Mouse (Mus musculus): ENCODE measurements around the gene Vsir.

Vsir gene

GRCm38 (mm10) chr10:60353241-60354002, 6.8 kb downstream of the Vsir start:
- DNase-seq (ENCODE audit: low read depth, low spot score): peak; percentile 78

GRCm38 (mm10) chr10:60354003-60354325, 7.3 kb downstream of the Vsir start:
- DNase-seq (ENCODE audit: low read depth, low spot score): no peak

DNA sequence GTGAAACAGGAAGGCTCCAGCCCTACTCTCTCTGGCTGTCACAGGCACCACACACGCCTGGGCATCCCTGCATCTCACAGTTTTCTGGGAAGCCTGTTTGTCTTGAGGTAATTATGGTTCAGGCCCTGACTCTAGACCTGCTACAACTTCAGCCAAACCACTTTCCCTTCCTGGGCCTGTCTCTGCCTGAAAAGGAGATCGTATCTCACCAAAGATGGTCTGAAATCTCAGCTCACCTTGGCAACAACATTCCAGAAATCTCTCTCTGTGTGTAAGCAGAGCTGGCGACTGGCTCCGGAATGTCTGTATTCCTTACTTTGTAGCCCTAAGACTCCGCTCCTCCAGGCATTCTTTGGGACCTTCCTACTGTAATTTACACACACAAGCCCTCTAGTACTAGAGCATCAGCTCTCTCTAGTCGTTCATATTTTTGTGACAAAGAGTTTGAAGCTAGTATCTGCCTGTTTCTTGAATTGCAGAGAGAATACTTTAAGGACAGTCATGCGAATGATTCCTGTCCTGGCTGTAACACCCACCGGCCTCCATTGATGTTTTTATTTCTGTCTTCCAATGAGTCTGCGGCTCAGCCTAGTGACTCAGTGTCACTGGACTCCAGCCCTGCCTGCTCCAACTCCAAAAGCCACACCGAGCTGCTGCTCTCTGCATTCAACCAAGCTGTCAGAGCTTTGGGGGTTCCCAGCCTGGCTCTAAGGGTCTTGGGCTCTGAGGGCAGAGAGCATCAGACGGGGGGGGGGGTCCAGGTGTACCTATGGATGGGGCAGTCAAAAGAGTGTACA, 8.4 kb downstream of the Vsir start:
- peak; percentile 85 for DNase-seq (ENCODE audit: low read depth, low spot score)

DNA sequence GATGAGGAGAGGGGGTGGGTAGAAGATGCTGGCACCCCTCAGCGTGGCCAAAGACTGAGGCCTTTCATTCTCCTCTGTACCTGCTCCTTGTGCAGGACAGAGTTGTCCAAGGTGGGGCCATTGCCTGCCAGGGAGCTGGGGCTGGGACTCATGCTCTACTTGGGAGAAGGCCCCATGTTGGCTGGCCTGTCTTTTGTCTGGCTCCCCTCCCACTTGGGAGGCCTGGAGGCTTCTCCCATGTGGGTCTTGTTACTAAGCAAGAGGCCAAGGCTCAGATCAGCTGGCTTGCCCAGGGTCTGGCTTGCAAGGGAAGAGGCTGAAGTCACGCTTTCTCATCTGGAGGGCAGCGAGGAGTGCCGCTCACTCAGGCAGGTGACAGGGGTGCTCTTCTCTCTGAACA, 10.8 kb downstream of the Vsir start:
- no peak for DNase-seq (ENCODE audit: low read depth, low spot score)

DNA sequence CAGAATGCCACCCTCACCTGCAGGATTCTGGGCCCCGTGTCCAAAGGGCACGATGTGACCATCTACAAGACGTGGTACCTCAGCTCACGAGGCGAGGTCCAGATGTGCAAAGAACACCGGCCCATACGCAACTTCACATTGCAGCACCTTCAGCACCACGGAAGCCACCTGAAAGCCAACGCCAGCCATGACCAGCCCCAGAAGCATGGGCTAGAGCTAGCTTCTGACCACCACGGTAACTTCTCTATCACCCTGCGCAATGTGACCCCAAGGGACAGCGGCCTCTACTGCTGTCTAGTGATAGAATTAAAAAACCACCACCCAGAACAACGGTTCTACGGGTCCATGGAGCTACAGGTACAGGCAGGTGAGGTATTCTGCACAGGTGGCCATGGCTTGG, 11.2 kb downstream of the Vsir start:
- no peak for DNase-seq (ENCODE audit: low read depth, low spot score)

- DNase-seq (ENCODE audit: low read depth, low spot score): no peak
These were observed 12.1 kb downstream of the Vsir start for GRCm38 (mm10) chr10:60358776-60359175.

GRCm38 (mm10) chr10:60361615-60362309, 15.1 kb downstream of the Vsir start:
- DNase-seq (ENCODE audit: low read depth, low spot score): no peak

DNA sequence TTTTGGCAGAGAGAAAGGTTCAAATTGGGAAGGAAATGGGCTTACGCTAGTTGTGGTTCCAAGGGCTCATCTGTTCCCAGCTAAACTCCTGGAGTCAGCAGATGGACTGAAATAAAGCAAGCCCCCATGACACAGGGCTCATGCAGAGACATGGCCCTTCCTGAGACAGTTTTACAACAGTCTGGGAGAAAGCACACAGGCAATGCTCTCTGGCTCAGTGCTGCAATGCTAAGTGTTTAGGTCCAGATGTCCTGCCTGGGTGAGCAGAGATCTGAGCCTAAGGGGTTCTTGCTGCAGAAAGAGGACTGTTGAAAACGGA, 15.6 kb downstream of the Vsir start:
- no peak for DNase-seq (ENCODE audit: low read depth, low spot score)

DNA sequence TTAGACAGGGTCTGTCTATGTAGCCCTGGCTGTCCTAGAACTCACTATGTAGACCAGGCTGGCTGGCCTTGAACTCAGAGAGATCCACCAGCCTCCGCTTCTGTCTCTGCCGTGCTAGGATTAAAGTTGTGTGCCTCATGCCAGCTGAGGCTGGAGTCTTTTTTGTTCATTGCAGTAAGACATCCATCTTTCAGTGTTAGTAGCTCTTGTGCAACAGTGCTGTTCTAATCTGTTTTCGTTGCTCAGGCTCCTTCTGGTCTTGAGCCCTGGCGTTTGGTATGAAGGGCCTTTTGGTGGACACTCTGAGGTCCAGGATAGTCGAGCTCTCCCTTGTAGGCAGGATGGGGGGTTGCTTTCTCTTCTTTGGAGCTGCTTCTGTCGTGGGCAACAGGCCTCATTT, 16.8 kb downstream of the Vsir start:
- DNase-seq (ENCODE audit: low read depth, low spot score): no peak

DNA sequence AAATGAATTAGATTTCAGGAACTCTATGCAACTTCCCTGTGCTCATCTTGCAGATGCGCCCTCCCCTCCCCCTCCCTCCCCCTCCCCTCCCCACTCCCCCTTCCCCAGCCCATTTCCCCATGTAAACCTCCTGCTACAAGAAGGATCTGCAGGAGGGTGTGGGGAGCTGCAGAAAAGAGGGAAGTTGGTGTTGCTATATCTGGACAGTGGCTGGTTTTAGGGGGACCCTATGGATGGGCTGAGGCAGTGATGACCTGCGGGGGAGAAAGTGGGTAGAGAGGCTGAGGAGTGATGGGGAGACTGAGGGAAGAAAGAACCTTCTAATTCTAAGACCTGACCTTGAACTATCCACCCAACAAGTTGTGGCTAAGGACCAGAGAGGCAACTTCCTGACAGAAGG, 20.5 kb downstream of the Vsir start:
- DNase-seq (ENCODE audit: low read depth, low spot score): no peak

DNA sequence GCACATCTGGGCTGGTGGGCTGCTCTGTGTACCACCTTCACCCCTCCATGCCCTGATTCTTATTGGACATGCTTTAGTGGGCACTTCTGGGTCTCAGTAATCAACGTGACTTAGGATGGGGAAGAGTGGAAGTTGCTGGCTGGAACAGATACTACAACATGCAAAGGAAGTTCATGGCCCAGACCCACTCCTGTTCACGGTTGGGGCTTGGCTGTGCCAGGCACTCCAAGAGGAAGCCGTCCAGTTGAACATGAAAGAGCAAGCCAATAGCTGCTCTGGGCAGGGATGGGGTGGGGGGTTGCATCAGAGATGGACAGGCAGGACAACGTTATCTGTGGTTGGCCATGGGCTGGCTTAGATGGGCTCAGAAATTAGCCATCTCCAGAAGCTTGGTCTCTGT, 21.3 kb downstream of the Vsir start:
- no peak for DNase-seq (ENCODE audit: low read depth, low spot score)

DNA sequence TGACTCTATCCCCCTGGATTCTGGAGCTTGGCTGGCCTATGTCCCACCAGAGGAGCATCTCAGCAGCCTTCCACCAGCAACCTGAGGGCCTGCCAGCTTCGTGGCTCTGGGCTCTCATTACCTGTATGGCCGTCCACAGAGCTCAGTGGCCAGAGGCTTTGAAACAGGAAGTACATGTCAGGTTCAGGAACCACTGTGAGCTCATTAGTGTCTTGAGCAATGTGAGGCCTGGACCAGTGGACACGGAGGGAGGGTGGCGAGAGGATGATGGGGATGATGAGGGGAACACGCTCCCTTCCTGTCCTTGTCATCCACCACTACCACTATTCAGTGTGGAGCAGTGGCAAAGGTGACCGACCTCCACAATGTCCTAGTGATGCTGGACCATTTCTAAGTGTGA, 22.8 kb downstream of the Vsir start:
- DNase-seq (ENCODE audit: low read depth, low spot score): no peak

- DNase-seq (ENCODE audit: low read depth, low spot score): peak; percentile 36
These were observed 23.4 kb downstream of the Vsir start for GRCm38 (mm10) chr10:60370098-60370497.

DNA sequence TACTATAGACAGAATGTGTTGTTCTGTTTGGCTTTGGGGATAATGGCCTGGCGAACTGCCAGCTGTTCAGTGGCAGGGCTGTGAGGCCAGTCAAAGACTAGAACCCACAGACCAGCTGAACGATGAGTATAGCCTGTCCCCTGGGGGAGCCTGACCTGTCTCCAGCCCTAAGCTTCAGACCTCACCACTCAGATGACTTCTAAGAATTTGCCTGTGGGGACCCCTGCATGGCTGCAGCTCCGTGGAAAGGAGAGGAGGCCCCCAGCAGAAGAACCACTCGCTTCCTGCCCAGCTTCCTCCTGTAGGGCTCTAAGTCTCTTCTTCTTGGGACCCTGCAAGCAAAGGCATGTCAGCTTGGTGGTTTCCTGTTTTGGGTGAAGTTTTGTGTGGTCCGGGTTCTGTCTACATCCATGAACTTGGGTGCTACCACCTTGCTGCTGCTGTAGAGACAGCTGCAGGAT, 24.0 kb downstream of the Vsir start:
- DNase-seq (ENCODE audit: low read depth, low spot score): no peak

DNA sequence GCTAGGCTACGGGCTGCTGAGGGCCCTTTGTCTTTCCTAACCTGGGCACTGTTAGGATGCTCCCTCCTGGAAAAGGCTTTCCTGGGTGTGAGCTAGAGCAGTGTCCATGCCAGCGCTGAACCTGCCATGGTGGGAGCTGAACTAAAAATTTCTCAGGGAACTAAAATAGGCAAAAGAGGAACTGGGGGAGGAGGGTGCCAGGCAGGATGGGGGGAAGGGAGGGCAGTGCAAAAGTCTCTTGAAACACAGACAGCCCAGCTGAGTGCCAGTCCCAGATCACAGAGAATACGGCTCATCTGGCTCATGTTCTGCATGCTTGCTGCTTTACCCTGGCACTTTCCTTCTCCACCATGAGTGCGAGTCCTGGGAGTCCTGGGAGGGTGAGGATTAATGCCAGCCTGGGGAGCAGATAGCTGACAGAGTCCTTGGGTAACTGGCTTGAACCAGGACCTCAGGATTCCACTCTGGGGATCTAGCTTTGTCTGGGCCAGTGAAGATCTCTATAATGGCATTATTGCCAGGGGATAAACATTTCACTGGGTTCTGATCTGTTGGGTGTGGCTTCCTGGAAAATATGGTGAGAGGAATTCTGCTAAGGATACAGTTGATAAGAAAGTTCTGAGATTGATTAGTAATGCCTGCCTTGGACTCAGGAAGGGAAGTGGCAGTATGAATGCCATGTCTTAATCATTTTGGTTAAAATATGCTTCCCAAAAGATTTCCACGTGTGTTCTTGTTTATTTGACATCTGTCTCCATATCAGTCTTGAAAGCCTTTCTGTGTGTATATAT, 25.1 kb downstream of the Vsir start:
- DNase-seq (ENCODE audit: low read depth, low spot score): peak; percentile 39

DNA sequence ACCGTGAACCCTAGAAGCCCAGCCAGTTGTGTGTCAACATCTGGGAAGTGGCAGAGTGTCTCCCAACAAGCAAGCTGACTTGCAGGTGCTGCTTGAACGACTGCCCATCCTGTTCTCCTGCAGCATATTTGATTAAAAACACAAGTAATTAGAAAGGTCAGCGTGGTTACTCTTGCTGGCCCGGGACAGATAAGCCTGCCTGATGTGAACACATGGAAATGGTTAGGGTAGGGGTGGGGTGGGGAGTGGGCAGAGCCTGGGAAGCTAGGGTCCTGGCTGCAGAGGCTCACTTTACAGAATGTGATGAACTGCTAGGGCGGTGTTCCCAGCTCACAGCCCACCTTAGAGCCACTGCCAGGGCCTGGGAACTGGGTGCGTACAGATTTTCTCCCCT, 26.9 kb downstream of the Vsir start:
- DNase-seq (ENCODE audit: low read depth, low spot score): no peak

DNA sequence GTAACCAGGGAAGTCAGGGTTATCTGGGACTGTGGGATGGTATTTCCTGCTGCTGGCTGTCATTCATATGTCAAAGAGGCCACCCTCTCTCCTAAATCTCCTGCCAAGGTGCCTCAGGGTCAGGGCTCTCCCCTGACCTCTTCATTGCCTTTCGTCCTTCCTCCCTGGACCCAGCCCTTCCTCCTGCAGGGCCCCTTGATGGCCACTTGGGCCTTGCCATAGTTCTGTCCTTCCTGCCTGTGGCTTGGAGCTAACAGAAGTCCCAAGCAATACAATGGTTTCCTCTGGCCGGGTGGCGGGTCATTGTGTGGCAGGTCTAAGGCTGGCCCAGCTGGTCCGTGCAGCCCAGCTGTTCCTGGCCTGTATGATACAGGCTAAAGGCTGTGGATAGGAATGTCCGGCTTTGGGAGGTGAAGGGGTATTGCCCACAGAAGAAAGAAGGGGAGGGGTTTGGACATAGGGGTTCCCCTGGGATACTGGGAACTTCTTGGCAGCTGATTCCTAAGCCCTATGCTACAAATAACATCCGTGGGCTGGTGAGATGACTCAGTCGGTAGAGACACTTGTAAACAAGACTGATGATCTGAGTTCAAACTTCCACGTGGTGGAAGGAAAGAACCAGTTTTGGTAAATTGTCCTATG, 27.4 kb downstream of the Vsir start:
- peak; percentile 94 for DNase-seq (ENCODE audit: low read depth, low spot score)

DNA sequence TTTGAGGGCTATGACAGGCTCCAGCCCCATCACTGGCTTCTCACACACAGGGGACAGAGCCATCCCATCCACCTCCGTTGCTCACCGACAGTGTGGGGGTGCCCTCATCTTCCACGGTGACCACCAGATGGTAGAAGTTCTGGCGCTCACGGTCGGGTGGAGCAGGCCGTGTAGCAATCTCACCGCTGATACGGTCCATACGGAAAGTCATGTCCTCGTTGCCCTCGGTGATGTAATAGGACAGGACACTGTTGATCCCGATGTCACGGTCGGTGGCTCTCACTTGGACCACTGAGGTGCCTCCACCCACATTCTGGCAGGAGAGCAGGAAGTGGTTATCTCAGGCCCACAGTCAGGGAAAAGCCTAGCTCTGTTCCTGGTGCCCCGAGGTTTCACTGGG, 30.1 kb downstream of the Vsir start:
- DNase-seq (ENCODE audit: low read depth, low spot score): no peak

DNA sequence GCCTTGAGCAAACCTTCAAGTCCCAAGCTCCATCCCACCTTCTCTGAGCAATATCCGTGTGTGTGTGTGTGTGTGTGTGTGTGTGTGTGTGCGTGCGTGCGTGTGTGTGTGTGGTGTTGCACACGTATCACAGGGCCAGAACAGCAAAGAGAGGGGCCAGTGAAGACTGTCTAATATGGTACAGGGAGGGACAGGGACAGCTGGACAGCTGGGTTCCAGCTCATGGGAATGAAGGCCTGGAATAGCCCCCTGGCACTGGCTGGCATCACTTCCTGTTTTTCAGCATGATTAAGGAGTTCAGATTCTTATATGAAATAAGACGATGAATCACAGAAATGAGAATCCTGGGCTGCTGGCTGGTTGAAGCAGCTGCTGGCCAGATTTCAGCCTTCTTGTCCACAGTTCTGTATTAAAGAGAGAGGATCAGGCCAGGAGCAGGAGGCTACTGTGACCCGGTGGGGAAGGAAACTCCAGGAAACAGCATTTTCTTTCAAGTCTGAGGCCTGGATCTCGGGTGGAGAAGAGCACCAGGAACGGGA, 32.8 kb downstream of the Vsir start:
- peak; percentile 83 for DNase-seq (ENCODE audit: low read depth, low spot score)

GRCm38 (mm10) chr10:60380229-60380628, 33.6 kb downstream of the Vsir start:
- peak; percentile 11 for DNase-seq (ENCODE audit: low read depth, low spot score)

Data from 3T3-L1 (cell line).